Mouse (Mus musculus) Patski (cell line): ENCODE measurements around the gene Dbh. TPM values are rescaled to one million over a fixed set of nuclear protein-coding genes. Genes with fewer than 3 reads are reported as not detected.

Source experiments
- ATAC-seq: fragments of 100-300 bp; one replicate; pipeline ENCODE4 v1.8.0; 2021
- CTCF ChIA-PET: fragments of 350-600 bp; sonication (Branson Sonifier 250); formaldehyde crosslinking; loops from one replicate; lab custom pipeline; 2022; ENCODE audit warnings: inconsistent platforms; lab: Charles Lee
- POLR2A ChIA-PET: fragments of 350-600 bp; sonication (Branson Sonifier 250); formaldehyde crosslinking; loops from one replicate; lab custom pipeline; 2022; ENCODE audit warnings: antibody characterized with exemption, inconsistent platforms; lab: Charles Lee
- DNase-seq: peaks from one replicate; pipeline ENCODE4 v3.0.0-alpha.2; 2011; ENCODE audit warnings: low read depth, low spot score
- H3K27me3 ChIP-seq: fragments of 371-371 bp; one replicate; pipeline ENCODE4 v1.5.1; 2021
- CTCF ChIP-seq: fragments of 100-300 bp; IDR thresholded peaks from one replicate; pipeline ENCODE4 v1.5.1; 2021
- in situ Hi-C: fragments of 300-500 bp; cut with MboI; formaldehyde crosslinking; loops from 3 replicates; pipeline ENCODE4 v1.11.1; 2018; ENCODE audit warnings: low pct_unique_long_range_greater_than_20kb, mixed read lengths
- polyA plus RNA-seq: library from polyadenylated mRNA; unstranded; gene quantifications from one replicate; pipeline ENCODE4 v1.2.3, GENCODE M21; 2021

The Dbh gene
- polyA plus RNA-seq, 1 experiment from 2014 or later: not detected

DNA sequence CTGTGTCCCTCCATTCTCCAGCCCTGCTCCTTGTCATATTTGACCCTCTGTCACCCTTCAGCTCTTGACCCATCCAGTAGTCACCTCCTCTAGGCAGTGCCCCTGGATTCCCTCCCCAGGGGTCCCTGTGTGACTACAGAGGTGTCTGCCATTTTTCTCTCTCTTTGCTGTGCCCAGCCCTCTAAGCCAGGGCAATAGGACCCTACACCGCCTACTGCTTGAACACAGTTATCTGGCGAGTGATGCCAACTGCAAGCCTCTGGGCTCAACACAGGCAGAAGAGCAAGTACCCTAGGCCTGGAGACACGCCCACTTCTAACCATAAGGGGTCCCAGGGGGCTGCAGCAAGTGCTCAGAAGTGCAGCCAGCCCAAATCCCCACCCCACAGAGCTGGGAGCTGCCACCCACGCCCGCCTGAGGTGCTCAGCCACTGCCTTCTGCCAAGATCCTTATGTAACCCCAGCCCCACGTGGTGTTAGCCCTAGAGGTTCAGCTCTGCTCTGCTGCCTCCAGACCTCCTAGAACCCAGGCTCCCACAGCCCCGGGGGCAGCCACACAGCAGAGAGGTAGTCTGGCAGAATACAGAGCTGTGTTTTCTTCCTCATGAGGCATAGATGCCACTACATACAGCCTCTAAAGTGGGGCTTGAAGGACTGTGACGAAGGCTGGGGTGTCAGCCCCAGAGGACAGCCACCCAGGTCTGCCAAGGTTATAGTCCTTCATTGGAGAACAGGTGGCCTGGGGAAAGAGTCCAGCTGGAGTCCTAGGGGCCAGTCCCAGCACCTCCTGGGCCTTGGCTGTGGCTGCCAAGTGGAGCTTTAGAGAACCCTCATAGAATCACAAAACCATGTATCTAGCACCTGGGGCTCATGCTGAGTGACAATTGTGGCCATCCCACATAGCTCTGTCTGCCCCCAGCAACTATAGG lies 47.2 kb downstream of the Dbh start:
- no peak for DNase-seq
- H3K27me3 ChIP-seq: no peaks in the 10 kb centered on the region
- in situ Hi-C loops: no loop called here
- no peak for TF ChIP-seq CTCF
- POLR2A ChIA-PET: no interaction called here
- CTCF ChIA-PET: interaction anchor here (1.0 to 1.6 kb wide), 4 partner anchors 20 to 168 kb away, joined by 3 read pairs; no protein-coding TSS in a partner anchor
- peak; percentile 41 for ATAC-seq

DNA sequence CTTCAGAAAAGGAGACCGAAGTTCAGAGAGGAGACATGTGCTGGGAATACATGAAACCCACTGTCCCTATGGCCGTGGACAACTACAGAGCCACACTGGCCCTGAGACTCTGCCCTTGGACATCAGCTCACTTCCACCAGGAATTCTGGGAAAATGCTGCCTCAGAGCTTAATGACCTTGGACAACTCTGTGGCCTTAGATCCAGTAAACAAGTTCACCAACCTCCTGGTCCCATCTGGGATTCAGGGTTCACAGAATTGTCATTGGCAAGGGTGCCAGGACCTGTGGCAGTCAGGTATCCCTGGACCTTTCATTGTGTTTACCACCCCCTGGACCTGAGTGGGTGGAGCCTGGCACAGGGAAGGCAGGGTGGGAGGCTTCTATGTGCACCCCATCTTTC lies 50.5 kb downstream of the Dbh start:
- ChIA-PET POLR2A (interaction anchor here (1.2 kb wide), 1 partner anchor 11 kb away, joined by 3 read pairs; no protein-coding TSS in a partner anchor), CTCF (no interaction called here)
- TF ChIP-seq CTCF: no peak
- no peak for DNase-seq
- in situ Hi-C loops: no loop called here
- ATAC-seq: no peak
- no peaks in the 10 kb centered on the region for H3K27me3 ChIP-seq

DNA sequence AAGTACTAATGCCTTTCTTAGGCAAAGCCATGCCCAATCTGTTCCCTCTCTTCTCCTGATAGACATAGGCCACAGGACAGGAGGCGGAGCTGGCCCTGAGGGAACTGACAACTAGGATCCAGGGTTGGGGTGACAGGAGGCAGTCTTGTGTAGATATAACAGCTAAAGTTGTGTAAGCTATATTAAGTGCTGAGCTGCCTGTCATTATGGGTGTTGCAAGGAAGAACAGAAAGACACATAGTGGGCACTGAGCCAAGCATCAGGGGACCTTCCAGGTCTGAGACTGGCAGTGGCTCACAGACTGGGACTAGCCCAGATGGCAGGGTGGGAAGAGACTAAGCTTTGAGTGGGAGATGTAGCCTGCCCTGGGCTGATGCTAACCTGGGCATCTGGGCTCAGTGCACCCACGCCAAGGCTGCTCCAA lies 53.1 kb downstream of the Dbh start:
- DNase-seq: no peak
- ChIA-PET POLR2A (interaction anchor here (0.5 kb wide), 1 partner anchor 136 kb away, joined by 4 read pairs; no protein-coding TSS in a partner anchor), CTCF (interaction anchor here (2.1 kb wide), 1 partner anchor 92 kb away, joined by 8 read pairs; no protein-coding TSS in a partner anchor)
- no peak for TF ChIP-seq CTCF
- in situ Hi-C loops: no loop called here
- ATAC-seq: no peak
- H3K27me3 ChIP-seq: no peaks in the 10 kb centered on the region

DNA sequence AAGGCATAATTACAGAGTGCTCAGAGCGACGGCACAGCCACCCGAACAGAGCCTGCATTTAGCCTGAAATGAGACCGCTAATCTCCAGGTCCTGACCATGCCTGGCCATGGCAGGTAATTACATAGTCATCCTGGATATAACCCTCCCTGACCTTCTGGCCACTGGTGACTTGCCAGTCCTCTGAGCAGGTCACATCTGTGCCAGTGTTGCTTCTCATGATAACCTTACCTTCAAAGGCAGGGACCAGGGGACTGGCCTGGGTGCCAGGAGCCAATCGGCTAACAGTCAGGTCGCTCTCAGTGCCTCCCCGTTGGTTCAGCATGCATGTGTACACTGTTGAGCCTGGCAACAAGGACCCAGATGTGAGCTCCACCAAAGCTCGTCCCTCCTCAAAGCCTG lies 53.5 kb downstream of the Dbh start:
- DNase-seq (no peak), ATAC-seq (no peak)
- CTCF ChIA-PET: interaction anchor here (2.1 kb wide), 1 partner anchor 93 kb away, joined by 8 read pairs; no protein-coding TSS in a partner anchor
- TF ChIP-seq CTCF: no peak
- in situ Hi-C loops: no loop called here
- POLR2A ChIA-PET: interaction anchor here (0.5 kb wide), 1 partner anchor 136 kb away, joined by 4 read pairs; no protein-coding TSS in a partner anchor
- H3K27me3 ChIP-seq: no peaks in the 10 kb centered on the region

DNA sequence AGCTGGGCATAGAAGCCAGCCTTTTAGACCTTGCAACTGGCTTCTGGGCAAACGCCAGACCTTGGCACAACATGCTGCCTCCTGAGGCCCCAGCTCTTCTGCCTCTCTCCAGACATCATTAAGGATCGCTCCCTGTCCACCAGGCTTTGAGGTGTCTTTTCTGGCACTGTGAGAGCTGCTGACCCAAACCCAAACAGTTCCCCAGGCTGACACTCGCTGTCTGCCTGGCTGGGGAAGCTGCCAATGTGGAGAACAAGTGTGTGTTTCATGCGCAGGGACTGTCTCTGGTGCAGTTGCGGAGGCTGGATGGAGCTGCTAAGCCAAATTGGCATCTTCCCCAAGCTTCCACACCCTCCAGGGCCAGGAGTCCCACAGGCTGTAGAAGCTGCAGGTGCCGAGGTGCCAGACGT lies 58.0 kb downstream of the Dbh start:
- ChIA-PET POLR2A (interaction anchor here (1.1 kb wide), 1 partner anchor 9 kb away, joined by 3 read pairs; no protein-coding TSS in a partner anchor), CTCF (interaction anchor here (1.5 kb wide), 2 partner anchors 12 to 14 kb away, joined by 3 read pairs; no protein-coding TSS in a partner anchor)
- ATAC-seq (no peak), DNase-seq (no peak)
- H3K27me3 ChIP-seq: no peaks in the 10 kb centered on the region
- in situ Hi-C loops: no loop called here
- TF ChIP-seq CTCF: no peak

DNA sequence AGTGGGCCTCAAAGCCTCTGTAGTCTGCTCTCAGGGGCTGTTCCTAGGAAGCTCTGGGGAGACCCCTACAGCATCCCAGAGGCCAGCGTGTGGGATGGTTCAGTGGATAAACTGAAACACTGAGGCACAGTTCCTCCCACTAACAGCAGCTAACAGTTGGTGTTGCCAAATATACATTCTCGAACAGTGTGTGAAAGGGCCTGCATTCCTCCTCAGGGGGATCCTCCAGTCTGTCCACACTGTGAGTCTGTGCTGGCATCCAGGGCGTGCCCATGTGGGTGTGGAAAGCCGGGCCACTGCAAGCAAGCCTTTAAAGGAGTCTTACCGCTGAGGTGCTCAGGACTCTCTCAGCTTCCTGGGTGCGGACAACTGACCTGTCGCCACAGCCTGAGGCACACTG lies 61.5 kb downstream of the Dbh start:
- ChIA-PET CTCF (no interaction called here), POLR2A (interaction anchor here (0.8 kb wide), 1 partner anchor 12 kb away, joined by 3 read pairs; no protein-coding TSS in a partner anchor)
- no peak for ATAC-seq
- DNase-seq: no peak
- TF ChIP-seq CTCF: no peak
- no peaks in the 10 kb centered on the region for H3K27me3 ChIP-seq
- in situ Hi-C loops: no loop called here

DNA sequence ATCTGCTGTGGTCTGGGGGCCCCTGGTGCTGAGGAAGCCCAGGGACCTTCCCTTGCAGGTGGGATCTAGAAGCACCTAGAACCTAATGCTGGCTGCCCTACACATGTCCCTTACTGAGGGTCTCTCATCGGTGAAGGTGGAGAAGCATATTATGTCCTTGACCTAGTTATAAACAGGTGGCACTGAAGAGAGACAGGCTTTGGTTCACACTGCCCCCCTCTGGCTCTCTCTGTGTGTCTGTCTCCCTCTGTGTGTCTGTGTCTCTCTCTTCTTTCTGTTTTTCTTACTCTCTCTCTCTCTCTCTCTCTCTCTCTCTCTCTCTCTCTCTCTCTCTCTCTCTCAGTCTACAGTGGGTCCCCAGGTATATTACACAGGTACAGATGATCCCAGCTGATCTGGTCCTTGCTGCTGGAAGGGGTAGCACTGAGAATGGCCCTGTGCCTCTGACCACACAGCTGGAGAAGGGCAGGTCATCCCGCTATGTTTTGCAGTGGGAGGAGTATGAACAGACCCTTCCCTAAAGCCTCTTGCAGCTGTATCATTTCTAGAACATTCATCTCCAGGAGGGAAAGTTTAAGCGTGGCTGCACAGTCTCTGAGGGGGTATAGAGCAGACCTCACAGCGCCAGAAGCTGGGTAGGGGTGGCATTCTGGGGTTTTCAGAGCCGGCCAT lies 63.9 kb downstream of the Dbh start:
- no peak for ATAC-seq

DNA sequence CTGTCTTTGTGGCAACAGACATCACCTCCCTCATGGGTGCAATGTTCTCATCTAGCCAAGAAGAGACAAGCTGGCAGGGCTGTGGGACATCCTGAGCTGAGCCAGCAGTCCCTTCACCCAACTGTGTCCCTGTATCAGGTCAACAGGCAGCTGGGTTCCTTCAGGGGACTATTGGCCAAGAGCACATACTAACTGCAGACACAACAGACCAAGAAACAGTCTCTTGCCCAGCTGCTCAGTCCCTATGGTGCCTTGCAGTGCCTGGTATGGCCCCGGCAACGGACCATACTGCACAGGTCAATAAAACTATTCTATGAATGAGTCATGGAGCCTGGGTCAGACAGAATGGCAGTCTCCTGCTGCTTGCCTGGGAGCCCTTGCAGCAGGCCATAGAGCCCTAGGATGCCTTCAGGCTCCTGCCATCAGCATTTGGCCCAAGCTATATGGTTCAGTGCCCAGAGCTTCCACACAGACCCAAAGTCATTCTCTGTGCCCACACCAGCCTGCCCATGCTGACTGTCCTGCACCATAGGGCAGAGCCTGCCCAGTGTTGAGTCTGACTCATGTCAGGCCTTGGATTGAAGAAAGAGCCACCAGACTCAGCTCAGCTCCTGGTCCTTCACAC lies 64.6 kb downstream of the Dbh start:
- peak; percentile 27 for ATAC-seq
- no peaks in the 10 kb centered on the region for H3K27me3 ChIP-seq
- in situ Hi-C loops: loop anchor here (5.0 kb wide), 4 partner anchors 97 to 577 kb away; partner anchors contain the start of gene Adamtsl2
- ChIA-PET CTCF (no interaction called here), POLR2A (no interaction called here)
- no peak for TF ChIP-seq CTCF
- no peak for DNase-seq

More for the DNA sequence above, 63.9 kb downstream of the Dbh start:
- no peaks in the 10 kb centered on the region for H3K27me3 ChIP-seq
- CTCF ChIA-PET: no interaction called here
- TF ChIP-seq CTCF: no peak
- no peak for DNase-seq
- POLR2A ChIA-PET: no interaction called here
- in situ Hi-C loops: no loop called here

DNA sequence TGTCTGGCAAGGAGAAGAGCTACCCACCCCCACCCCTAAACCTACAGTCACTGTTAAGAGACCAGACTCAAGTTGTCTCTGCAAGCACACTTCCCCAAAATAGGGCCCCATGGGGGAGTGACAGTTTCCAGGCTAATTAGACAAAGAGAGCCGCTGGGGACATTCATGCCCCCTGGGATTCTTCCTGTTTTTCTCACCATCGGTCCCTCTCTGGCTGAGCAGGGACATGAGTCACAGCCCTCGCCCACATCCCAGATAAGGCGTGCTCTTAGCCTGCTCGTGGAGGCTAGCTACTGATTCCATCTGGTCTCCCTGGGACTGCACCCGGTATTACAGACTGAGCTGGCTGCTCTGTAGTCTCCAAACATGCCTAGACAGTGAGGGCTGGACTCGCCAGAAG lies 67.3 kb downstream of the Dbh start:
- CTCF ChIA-PET: interaction anchor here (0.8 to 4.7 kb wide), 11 partner anchors 20 to 218 kb away, joined by 3 to 15 read pairs (median 3); no protein-coding TSS in a partner anchor
- DNase-seq (no peak), ATAC-seq (peak; percentile 41)
- in situ Hi-C loops: loop anchor here (5.0 kb wide), 4 partner anchors 100 to 580 kb away; partner anchors contain the start of gene Adamtsl2
- TF ChIP-seq CTCF: no peak
- POLR2A ChIA-PET: no interaction called here
- H3K27me3 ChIP-seq: no peaks in the 10 kb centered on the region

Other genes starting within 250 kb of the Dbh start
- gene Surf2, start 248.9 kb upstream of the Dbh start, polyA plus RNA-seq: 52.0 TPM
- gene Surf1, start 248.7 kb upstream of the Dbh start, polyA plus RNA-seq: 72.2 TPM
- gene Surf4, start 231.3 kb upstream of the Dbh start, polyA plus RNA-seq: 181 TPM
- 0.06 TPM for gene Stkld1, start 231.2 kb upstream of the Dbh start, polyA plus RNA-seq
- gene Rexo4, start 200.8 kb upstream of the Dbh start, polyA plus RNA-seq: 51.8 TPM
- 0.04 TPM for gene Adamts13, start 191.8 kb upstream of the Dbh start, polyA plus RNA-seq
- 47.6 TPM for gene Cacfd1, start 155.3 kb upstream of the Dbh start, polyA plus RNA-seq
- gene Slc2a6, start 137.2 kb upstream of the Dbh start, polyA plus RNA-seq: 0.21 TPM
- gene Mymk, start 93.1 kb upstream of the Dbh start, polyA plus RNA-seq: 0.22 TPM
- gene Adamtsl2, start 85.9 kb upstream of the Dbh start, polyA plus RNA-seq: 0.49 TPM
- gene Fam163b, start 22.7 kb upstream of the Dbh start, polyA plus RNA-seq: not detected
- 9.4 TPM for gene Sardh, start 83.1 kb downstream of the Dbh start, polyA plus RNA-seq